Mouse (Mus musculus): ENCODE results near the gene N4bp3.
"Not testable (repeated sequence)": the region's sequence is repeated elsewhere in the genome, so short reads cannot be mapped to it uniquely, and the experiment has no call there.

The N4bp3 gene

DNA sequence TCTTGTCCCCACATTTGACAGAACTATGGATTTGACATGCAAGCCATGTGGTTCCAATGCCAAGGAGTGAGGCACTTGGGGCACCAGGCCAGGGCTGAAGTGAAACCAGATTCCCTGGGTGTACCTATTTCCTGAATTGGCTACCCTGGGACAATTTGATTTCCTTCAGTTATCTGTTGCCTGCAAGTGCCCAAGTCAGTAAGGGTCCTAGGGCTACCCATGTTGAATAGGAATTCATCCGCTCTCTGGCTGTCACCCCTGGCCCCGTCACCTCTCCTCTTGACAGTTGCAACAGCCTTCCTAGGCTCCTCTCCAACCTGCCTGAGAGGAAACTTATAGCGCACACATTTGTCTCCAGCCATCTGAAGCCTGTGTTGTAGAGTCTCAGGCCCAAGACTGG is 4.2 kb upstream of the N4bp3 start:
- in situ Hi-C loops (cut with MboI, MseI): no loop called here

DNA sequence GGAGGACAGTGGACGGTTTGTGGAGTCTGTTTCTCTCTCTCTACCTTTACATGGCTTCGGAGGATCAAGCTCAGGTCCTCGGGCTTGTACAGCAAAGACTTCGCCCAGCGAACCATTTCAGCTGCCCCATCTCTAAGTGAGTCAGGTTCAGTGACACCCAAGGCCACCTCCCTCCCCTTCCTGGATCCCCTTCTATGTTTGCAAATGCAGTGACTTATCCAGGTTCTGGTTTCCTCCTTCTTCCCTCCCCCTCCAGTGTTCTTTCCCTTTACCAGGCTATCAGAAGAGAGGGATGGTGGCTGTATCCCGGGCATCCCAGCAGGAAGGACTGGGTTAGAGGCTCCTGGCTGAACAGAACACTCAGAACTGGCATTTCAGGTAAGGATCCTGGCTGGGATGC is 3.1 kb upstream of the N4bp3 start:
- in situ Hi-C loops (cut with MboI, MseI): no loop called here

DNA sequence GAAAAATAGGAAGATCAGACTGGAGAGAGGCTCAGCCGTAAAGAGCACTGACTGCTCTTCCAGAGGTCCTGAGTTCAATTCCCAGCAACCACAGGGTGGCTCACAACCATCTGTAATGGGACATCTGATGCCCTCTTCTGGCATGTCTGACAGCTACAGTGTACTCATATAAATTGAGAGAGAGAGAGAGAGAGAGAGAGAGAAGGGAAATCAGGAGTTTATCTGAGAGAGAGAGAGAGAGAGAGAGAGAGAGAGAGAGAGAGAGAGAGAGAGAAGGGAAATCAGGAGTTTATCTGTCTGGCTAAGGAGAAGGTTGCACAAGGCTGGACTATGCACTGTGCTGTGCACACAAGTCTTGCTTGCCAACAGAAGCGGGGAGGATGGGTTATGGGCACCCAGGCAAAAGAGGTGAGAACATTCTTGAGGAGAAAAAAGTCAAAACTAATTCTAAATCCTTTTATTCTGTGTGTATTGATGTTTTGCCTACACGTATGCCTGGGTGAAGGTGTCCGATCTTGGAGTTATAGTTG is 2.3 kb upstream of the N4bp3 start:
- in situ Hi-C loops (cut with MboI, MseI): no loop called here

DNA sequence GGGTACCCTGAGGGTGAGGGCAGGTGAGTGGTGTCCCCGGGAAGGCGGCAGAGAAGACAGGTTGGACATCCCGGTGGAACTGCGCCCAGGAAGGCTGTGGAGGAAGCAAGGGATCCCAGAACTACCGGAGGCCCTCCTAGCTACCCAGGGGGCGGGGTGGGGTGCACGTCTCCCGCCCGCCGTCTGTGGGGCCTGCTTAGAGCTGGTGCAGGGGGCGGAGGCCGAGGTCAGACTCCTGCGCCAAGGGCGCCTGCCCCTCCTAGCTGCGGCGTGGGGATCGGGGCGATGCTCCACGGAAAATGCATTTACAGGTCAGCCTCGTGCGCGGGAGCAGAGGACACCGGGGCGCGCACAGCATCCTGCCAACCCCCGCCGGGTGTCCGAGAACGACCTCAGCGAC is 381 bp downstream of the N4bp3 start:
- in situ Hi-C loops (cut with MboI, MseI): no loop called here

DNA sequence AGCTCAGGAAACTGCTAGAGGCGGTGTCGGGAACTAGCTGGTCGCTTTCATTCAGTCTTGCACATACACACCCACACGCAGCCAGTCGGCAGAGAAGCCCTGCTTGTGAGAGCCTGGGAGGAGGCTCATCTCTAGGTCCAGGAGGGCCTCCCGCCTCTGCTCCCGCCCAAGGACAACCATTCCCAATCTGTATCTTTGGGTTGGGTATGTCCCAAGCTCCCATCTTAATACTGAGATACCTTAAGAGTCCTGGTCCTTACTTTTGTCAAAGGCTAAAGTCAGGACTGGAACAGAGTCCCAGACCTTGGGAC is 798 bp downstream of the N4bp3 start:
- in situ Hi-C loops (cut with MboI, MseI): no loop called here

DNA sequence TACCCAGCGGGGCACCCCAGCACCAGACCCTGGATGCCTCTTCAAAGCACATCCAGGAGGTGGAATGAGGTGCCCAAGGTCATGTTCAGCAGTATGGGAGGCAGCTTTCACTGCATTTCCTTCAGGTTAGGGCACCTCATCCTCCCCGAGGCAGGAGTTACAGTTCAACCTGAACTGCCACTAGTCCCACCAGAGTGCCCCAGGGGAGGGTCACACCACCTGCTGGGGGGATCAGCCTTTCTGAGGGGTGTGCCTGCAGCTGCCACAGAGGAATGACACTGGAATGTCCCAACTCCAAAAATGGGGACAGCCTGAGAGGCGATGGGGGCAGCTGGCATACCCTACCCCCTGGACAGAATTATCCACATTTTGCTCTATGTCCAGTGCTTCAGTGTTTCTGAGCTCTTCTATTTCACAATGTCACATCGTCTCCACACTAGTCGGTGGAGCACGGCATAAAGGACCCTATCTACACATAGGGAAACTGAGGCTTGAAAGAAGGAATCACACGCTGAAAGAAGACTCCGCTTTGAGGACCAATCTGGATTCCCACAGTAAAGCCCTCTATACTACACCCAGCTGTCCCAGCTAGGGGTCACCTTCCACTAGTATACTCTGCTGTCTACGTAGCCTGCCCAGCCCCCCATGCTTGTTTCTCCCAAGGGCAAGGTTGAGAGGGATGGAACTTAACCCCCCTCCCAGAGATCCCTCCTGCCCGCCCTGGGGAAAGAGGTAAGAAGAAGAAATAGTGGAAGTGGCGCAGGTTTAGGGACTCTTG is 1.3 kb downstream of the N4bp3 start:
- in situ Hi-C loops (cut with MboI, MseI): no loop called here

DNA sequence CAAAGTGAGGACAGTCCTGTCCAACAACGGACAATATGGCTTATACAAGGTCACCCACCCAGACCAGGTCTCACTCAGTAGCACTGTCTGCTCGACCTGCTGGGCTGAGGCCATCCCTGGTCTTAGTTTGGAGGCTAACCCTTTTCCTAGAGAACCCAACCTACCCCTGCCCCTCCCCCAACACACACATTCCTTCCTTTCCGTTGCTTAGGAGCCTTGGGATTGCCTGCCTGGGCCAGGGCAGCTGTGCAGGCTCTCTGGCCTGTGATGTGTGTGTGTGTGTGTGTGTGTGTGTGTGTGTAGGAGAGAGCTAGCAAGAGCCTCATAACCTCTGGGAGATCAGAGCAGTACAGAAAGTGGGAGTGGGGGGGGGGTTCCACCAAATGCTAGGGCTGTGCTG is 2.1 kb downstream of the N4bp3 start:
- in situ Hi-C loops (cut with MboI, MseI): no loop called here

DNA sequence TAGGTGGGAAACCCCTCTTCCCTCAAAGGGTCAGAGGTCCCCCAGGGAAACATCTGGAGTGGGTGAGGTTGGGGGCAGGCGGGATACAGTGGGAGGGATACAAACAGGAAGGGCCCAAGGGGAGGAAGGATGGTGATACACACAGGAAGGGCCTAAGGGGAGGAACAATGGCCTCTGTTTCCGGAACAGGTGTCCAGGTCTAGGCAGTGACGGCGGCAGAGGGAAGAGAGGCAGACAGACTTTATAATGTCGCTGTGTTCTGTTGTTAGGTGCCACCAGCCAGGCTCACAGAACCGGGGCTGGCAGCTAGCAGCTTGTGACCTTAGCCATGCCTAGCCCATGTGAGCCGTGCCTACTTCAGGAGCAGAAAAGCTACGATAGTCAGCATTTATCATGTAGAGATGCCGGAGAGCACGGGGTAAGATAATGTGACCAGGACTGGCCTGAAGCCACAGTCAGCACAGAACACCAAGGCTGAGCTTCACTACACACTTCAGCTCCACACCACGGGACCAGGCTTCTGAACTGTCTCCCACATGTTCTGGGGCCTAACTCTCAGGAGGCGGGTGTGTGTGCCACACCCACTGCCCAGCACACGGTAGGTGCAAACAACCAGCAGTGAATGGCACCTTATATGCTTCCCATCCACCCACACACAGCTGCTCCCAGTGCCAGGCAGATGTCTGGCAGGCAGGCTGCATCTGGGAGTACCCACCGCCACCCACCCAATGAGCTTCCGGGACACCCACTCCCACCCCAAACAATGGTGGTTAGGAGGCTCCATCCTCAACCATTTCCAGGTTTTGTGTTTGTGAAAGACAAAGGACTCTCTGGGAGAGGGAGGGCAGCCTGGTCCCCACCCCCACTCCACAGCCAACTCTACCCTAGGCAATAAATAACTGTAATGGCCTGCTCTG is 3.6 kb downstream of the N4bp3 start:
- in situ Hi-C loops (cut with MboI, MseI): no loop called here

DNA sequence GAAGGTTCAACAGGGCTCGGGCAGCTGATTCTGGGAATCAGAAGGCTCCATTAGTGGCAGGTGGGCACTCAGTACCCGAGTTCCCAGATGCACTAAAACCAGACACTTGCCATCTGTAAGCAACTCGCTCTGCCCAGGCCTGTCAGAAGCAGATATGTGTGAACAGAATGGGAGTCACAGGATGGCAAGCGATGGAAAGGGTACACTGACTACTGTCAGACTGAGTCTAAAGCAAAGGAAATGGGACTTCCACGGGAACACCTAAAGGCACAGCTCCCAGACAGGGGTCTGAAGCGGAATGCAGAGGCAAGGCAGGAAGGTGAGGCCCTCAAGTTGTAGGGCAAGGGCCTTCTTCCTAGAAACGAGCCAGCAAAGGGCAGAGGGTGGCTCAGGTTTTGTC is 4.4 kb downstream of the N4bp3 start:
- in situ Hi-C loops (cut with MboI, MseI): no loop called here

DNA sequence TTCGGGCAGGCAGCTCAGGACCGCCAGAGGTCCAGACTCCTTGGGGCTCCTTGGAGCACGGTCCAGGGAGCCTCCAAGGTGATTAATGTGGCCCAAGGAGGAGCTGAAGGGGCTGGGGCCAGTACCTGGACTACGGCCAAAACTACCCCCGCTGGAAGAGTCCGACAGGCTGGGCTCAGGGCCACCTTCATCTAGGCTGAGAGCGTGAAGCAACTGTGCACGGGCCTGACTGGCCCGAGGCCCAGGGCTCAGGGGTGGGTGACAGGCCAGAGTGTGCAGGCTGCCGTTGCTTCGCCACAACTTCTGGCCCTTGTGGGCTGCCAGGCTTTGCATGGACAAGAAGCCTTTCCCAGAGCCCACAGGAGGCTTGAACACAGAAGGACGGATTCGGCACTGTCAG is 5.3 kb downstream of the N4bp3 start:
- in situ Hi-C loops (cut with MboI, MseI): no loop called here

DNA sequence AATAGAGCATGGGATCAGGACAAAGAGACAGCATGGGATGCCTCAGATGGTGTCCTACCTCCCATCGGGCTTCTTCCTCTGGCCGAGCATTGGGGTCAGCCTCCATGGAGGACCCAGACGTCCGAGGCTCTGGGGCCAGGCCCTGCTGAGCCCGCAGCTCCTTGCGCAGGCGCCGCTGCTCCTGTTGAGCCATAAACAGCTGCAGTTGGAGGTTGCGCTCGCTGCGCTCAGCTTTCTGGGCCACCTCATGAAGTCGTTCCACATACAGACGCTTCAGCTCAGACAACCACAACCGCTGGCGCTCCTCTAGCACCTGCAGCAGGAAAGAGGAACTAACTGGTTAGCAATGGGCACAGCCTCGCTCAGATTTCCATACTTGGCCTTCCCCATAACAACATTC is 6.4 kb downstream of the N4bp3 start:
- in situ Hi-C loops (cut with MboI, MseI): loop anchor here (5.0 kb wide), 1 partner anchor 38 kb away; no protein-coding TSS in a partner anchor

DNA sequence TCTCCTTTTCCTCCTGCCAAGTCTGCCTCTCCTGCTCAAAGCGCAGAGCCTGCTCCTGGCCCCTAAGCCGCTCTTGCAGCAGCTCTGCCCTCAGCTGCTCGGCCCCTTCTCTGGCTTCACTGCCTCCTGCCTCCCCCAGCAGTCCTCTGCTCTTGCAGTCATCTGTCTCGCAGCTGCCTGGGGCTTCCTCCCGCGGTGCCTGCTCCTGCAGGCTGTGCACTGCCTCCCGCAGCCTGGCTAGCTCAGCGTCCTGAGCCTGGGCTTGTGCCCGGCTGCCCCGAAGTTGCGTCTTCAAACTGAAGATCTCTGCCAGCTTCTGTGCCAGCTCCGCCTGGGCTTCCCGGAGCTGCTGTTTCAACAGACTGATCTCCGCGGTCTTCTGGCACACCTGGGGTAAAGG is 6.9 kb downstream of the N4bp3 start:
- in situ Hi-C loops (cut with MboI, MseI): loop anchor here (5.0 kb wide), 1 partner anchor 39 kb away; no protein-coding TSS in a partner anchor

DNA sequence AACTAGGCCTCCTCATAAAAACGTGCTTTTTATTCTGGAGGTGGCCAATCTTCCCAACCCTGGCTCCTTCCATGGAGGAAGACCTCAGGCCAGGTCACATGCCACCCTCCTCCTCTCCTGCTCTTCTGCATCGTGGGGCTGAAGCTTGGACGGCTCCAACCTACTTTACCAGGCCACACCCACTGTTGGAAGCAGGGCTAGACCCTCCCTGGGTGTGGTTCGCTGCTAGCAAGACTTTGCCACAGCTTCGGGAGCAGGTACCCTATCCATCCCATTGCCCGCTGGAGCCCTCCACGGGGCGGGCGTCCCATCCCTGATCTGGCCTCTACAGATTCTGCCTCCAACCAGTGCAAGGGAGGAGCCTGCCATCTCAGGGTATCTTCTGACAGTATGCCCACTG is 7.4 kb downstream of the N4bp3 start:
- in situ Hi-C loops (cut with MboI, MseI): loop anchor here (5.0 kb wide), 1 partner anchor 39 kb away; no protein-coding TSS in a partner anchor

DNA sequence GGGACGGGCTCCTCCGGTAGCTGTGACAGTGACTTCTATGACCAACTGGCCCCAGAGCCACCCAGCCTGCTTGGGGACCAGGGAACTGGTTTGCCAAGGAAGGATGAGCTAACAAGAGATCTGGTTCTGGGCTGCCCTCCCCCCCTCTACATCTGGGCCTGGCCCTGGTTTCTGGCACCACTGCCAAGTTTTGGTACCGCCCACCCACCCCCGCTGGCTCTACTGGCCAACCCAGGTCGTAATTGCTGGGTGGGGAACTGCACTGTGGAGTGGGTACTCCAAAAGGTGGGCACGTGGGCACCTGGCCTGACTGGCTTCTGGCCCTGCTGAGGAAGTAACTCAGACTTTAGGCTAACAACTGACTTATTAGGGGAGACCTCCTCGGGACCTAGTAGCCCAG is 9.9 kb downstream of the N4bp3 start:
- in situ Hi-C loops (cut with MboI, MseI): loop anchor here (5.0 kb wide), 1 partner anchor 42 kb away; no protein-coding TSS in a partner anchor

DNA sequence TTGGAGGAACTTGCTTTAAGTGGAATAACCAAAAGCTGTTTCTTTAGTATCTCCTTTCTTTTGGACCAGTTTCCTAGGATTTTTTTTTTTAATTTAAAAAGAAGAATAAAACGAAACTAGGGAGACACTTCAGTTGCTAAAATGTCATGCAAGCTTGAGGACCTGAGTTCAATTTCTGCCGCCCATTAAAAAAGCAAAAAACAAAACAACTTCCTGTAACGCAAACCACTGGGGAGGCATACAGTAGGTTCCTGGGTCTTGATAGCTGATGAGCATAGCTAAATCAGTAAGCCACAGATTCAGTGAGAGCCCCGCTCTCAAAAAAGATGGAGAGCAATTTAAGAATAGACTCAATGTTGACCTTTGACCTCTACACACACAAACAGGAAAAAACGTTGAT is 12.1 kb downstream of the N4bp3 start:
- in situ Hi-C loops (cut with MboI, MseI): no loop called here

DNA sequence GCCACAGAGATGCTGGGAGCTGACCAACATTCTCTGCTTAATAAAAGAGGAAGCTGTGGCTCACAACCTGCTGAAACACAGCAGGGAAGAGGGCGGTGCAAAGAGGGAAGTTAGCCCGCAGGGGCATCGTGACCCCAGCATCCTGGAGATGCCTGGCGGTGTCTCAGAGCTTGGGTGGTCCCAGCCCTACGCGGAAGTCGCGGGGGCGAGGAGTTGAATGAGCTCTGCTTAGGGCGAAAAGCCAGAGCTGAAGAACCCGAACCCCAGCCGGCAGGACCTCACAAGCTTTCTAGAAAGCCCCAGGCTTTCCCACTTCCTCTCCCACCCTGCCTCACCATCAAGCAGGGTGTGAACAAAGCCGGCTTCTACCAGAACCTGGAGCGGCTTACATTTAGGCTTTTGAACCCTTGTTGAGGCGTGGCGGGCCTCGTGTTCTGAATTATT is 12.6 kb downstream of the N4bp3 start:
- in situ Hi-C loops (cut with MboI, MseI): no loop called here

DNA sequence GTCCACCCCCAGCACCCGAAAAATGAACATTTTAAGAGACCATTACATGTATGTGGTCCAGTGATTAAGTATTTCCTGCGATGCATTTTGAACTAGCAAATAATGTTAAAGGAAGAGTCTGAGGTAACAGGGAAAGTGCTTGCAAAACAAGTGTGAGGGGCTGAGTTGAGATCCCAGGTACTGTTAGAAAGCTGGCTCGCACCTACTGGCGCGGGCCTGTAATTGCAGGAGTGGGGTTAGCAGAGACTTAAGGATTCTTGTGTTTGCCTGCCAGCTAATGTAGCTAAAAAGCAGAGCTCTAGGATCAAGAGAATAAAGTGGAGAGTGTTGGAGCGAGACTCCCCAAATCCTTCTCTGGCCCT is 14.3 kb downstream of the N4bp3 start:
- in situ Hi-C loops (cut with MboI, MseI): no loop called here

DNA sequence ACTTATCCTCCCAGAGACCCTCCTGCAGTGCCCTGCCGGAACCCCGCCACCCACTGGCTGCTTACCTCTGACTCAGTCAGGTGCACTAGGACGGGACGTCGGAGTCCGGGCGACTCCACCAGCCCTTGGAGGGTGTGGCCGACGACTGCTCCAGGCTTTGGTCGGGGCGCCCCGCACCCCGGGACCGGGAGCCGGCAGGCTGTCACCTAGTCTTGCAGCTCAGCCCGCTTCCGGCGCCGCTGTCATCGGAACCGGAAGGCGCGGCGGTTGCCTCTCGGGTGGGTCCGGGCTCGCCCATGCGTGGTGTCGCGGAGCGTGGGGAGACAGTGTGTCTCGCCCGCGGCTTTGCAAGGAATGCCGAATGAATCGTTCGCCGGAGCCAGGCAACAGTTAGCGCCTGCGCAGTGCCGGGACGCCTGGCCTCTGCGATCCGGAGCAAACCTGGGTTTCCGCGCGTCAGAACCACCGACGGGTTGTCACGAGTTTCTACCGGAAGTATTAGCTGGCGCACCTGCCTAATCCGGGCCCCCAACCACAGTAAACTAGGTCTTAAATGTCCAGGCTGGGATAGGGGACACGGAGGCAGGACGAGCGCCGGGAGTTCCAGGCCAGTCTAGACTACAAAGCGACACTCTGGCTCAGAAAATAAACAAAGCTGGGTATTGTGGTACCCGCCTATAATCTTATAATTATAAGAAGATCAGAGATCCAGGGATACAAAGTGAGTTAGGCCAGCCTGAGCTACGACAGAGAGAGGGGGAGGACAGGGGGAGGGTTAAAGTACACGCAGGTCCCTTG is 14.9 kb downstream of the N4bp3 start, which contains the start of gene Rmnd5b:
Gene Rmnd5b, minus strand, starts transcription at position 372 of the 798 bp plus-strand sequence.
- in situ Hi-C loops (cut with MboI, MseI): no loop called here

DNA sequence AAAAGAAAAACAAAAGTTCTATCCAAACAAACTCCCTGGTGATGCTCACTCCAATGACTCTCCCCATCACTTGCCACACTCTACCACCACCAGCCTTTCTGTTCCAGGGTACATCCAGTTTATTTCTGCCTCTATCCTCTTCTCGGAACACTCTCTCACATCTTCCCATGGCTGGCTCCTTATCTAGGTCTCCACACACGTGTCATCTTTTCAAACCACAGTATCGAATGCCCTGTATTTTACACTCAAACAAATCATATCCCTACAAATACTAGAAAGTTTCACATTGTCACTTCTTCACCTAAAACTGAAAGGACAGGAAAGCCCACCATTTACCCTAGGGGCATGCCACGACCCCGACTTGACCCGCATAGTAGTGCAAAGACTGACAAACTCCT is 15.5 kb downstream of the N4bp3 start:
- in situ Hi-C loops (cut with MboI, MseI): no loop called here

DNA sequence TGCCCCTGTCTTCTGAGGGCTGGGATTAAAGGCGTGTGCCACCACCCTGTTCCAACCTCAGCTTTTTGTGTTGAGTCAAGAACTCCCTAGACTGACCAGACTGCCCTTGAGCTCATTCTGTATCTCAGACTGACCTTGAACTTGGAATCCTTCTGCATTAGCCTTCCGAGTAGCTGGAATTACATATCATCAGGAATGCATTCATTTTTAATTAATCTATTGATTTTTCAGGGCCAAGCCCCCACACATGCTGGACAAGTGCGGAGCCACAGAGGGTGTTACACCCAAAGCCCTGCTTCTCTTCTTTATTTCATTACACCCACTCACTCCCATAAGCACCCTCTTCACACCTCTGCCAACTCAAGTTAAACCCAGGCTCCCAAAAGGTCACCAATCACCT is 16.9 kb downstream of the N4bp3 start:
- in situ Hi-C loops (cut with MboI, MseI): no loop called here

DNA sequence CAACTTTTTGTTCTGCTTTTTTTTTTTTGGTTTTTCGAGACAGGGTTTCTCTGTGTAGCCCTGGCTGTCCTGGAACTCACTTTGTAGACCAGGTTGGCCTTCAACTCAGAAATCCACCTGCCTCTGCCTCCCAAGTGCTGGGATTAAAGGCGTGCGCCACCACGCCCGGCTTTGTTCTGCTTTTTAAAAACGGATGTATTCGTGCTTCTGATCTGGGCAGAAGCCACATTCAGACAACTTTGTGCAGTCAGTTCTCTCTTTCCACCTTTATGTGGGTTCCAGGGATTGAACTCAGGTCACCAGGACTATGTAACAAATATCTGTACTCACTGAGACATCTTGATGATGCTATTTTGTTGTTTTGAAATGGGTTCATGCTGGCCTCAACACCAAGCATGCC is 17.4 kb downstream of the N4bp3 start:
- in situ Hi-C loops (cut with MboI, MseI): not testable (repeated sequence)
